Mouse (Mus musculus) embryonic facial prominence, embryonic 11.5 days (tissue): Measurements from ENCODE around the gene 2900026A02Rik. TPM values are rescaled to one million over a fixed set of nuclear protein-coding genes. Genes with fewer than 3 reads are reported as not detected.

Source experiments
- ATAC-seq: fragments of 200-750 bp; cut with Nextera tagmentation; replicated peaks from 2 replicates; pipeline ENCODE4 v1.8.0; 2017; ENCODE audit warnings: low read depth; ENCODE audit not compliant: insufficient number of reproducible peaks, low FRiP score, low TSS enrichment
- DNase-seq: peaks from one replicate; pipeline ENCODE4 v3.0.0-alpha.2; 2015; ENCODE audit warnings: low spot score
- H3K27ac ChIP-seq: fragments of 300-500 bp; sonication (generic); replicated peaks from 2 replicates; pipeline ENCODE4 v1.5.1; 2014; ENCODE audit warnings: mild to moderate bottlenecking, low read depth, low read length, control low read depth
- H3K27me3 ChIP-seq: fragments of 300-500 bp; sonication (generic); 2 replicates; pipeline ENCODE4 v1.6.1; 2014; ENCODE audit warnings: mild to moderate bottlenecking, low read length, moderate library complexity, mixed read lengths; ENCODE audit not compliant: control insufficient read depth, insufficient read depth
- H3K36me3 ChIP-seq: fragments of 300-500 bp; sonication (generic); replicated peaks from 2 replicates; pipeline ENCODE4 v1.6.1; 2014; ENCODE audit warnings: low read depth, mild to moderate bottlenecking, low read length, moderate library complexity, mixed read lengths; ENCODE audit not compliant: control insufficient read depth, insufficient read depth
- H3K4me1 ChIP-seq: fragments of 300-500 bp; sonication (generic); 2 replicates; pipeline ENCODE4 v1.6.1; 2014; ENCODE audit warnings: low read length, mixed read lengths; ENCODE audit not compliant: control insufficient read depth, insufficient read depth
- H3K4me2 ChIP-seq: fragments of 300-500 bp; sonication (generic); 2 replicates; pipeline ENCODE4 v1.6.1; 2014; ENCODE audit warnings: low read depth, mild to moderate bottlenecking, control low read depth, low read length, moderate library complexity
- H3K4me3 ChIP-seq: fragments of 300-500 bp; sonication (generic); 2 replicates; pipeline ENCODE4 v1.5.1; 2014; ENCODE audit warnings: low read depth, low read length, control low read depth
- H3K9ac ChIP-seq: fragments of 300-500 bp; sonication (generic); replicated peaks from 2 replicates; pipeline ENCODE4 v1.6.1; 2014; ENCODE audit warnings: mild to moderate bottlenecking, control low read depth, low read length
- H3K9me3 ChIP-seq: fragments of 300-500 bp; sonication (generic); replicated peaks from 2 replicates; pipeline ENCODE4 v1.6.1; 2016; ENCODE audit warnings: mild to moderate bottlenecking, low read length, inconsistent platforms, mixed read lengths; ENCODE audit not compliant: control insufficient read depth
- WGBS: fragments of 180-500 bp; shearing (Covaris S2); extraction: QIAGEN DNeasy Blood & Tissue Kit; methylation state at CpG from one replicate; pipeline ENCODE4 v1.1.7; 2014; 5-methylcytosine and 5-hydroxymethylcytosine counted together
- polyA plus RNA-seq: library from polyadenylated mRNA; unstranded; fragments of >200 nt; fragmentation: Nextera tagmentation; extraction: Ambion mirVana; gene quantifications from 2 replicates; pipeline ENCODE4 v1.2.1, GENCODE M21; 2014

Gene 2900026A02Rik
- polyA plus RNA-seq, 1 experiment from 2014 or later = 1.4 TPM

- DNase-seq = no peak
- no peak overlapping the region for H3K27ac ChIP-seq
Observed at GRCm38 (mm10) chr5:113043531-113043930, 177.5 kb downstream of the 2900026A02Rik start.

GRCm38 (mm10) chr5:113041567-113042071, 179.4 kb downstream of the 2900026A02Rik start:
- H3K27ac ChIP-seq = no peak overlapping the region

More at GRCm38 (mm10) chr5:113043531-113043930, 177.5 kb downstream of the 2900026A02Rik start:
- no peaks in the 10 kb centered on the region for H3K36me3 ChIP-seq
- H3K4me1 ChIP-seq = no peaks in the 10 kb centered on the region; the same call in 1 of the 2 replicates
- WGBS = 83% methylated on average over 8 of the region's 8 CpGs
- H3K27me3 ChIP-seq = no peaks in the 10 kb centered on the region
- H3K4me3 ChIP-seq = no peak overlapping the region
- no peak overlapping the region for H3K9ac ChIP-seq
- no peak overlapping the region for H3K4me2 ChIP-seq
- ATAC-seq = no peak
- H3K9me3 ChIP-seq = no peaks in the 10 kb centered on the region

GRCm38 (mm10) chr5:113040776-113041175, 180.3 kb downstream of the 2900026A02Rik start:
- H3K27me3 ChIP-seq = no peaks in the 10 kb centered on the region
- WGBS = 90% methylated on average over 6 of the region's 6 CpGs

More at GRCm38 (mm10) chr5:113041567-113042071, 179.4 kb downstream of the 2900026A02Rik start:
- no peak overlapping the region for H3K9ac ChIP-seq
- 17% methylated on average over 5 of the region's 5 CpGs for WGBS
- H3K4me1 ChIP-seq = no peaks in the 10 kb centered on the region; the same call in 1 of the 2 replicates
- H3K4me2 ChIP-seq = no peak overlapping the region
- H3K9me3 ChIP-seq = no peaks in the 10 kb centered on the region
- DNase-seq (peak; percentile 46), ATAC-seq (peak; percentile 87)
- no peaks in the 10 kb centered on the region for H3K36me3 ChIP-seq
- no peaks in the 10 kb centered on the region for H3K27me3 ChIP-seq
- H3K4me3 ChIP-seq = no peak overlapping the region

GRCm38 (mm10) chr5:113038601-113039000, 182.4 kb downstream of the 2900026A02Rik start:
- no peak overlapping the region for H3K4me2 ChIP-seq
- no peaks in the 10 kb centered on the region for H3K36me3 ChIP-seq
- no peak overlapping the region for H3K9ac ChIP-seq
- DNase-seq = no peak
- no peak overlapping the region for H3K27ac ChIP-seq
- 86% methylated on average over 6 of the region's 6 CpGs for WGBS
- H3K27me3 ChIP-seq = no peaks in the 10 kb centered on the region
- no peak overlapping the region for H3K4me3 ChIP-seq
- H3K9me3 ChIP-seq = no peaks in the 10 kb centered on the region
- no peaks in the 10 kb centered on the region; the same call in 1 of the 2 replicates for H3K4me1 ChIP-seq
- no peak for ATAC-seq

More at GRCm38 (mm10) chr5:113040776-113041175, 180.3 kb downstream of the 2900026A02Rik start:
- Histone ChIP-seq H3K9ac (no peak overlapping the region), H3K4me2 (no peak overlapping the region), H3K27ac (no peak overlapping the region), H3K9me3 (no peaks in the 10 kb centered on the region), H3K4me3 (no peak overlapping the region), H3K36me3 (no peaks in the 10 kb centered on the region), H3K4me1 (no peaks in the 10 kb centered on the region; the same call in 1 of the 2 replicates)
- DNase-seq (no peak), ATAC-seq (no peak)

Other genes starting within 250 kb of the 2900026A02Rik start
- 2.7 and 5.0 TPM in 2 replicates for gene Grk3, start 205.4 kb downstream of the 2900026A02Rik start, polyA plus RNA-seq
- not detected in 2 replicates for gene Crybb2, start 151.1 kb downstream of the 2900026A02Rik start, polyA plus RNA-seq
- 4.0 and 20.8 TPM in 2 replicates for gene Crybb3, start 139.7 kb downstream of the 2900026A02Rik start, polyA plus RNA-seq
- 0.33 and 0.70 TPM in 2 replicates for gene Tmem211, start 5.7 kb upstream of the 2900026A02Rik start, polyA plus RNA-seq
- gene Sgsm1, start 89.5 kb upstream of the 2900026A02Rik start, polyA plus RNA-seq = 6.8 and 7.4 TPM in 2 replicates
- gene Aym1, start 136.1 kb upstream of the 2900026A02Rik start, polyA plus RNA-seq = not detected in 2 replicates